Mouse (Mus musculus): Measurements from ENCODE around the gene Diaph2. TPM values are rescaled to one million over a fixed set of nuclear protein-coding genes. Genes with fewer than 3 reads are reported as not detected.

Gene Diaph2
- polyA plus RNA-seq, 1 experiment from 2014 or later: 5.8 TPM

- TF ChIP-seq CTCF (IDR thresholded peaks at IDR 0.05; ENCODE audit: low read depth): no peak
- TF ChIP-seq EP300 (optimal IDR thresholded peaks at IDR 0.05): no peak
- Histone ChIP-seq H3K4me1 (replicated peaks; ENCODE audit: control insufficient read depth, insufficient read depth) (no peaks in the 10 kb centered on the region), H3K27ac (replicated peaks) (no peak overlapping the region), H3K9ac (ENCODE audit: low read length) (no peak overlapping the region), H3K4me2 (replicated peaks; ENCODE audit: low read depth) (no peak overlapping the region), H3K9me3 (ENCODE audit: control insufficient read depth, low read length) (no peaks in the 10 kb centered on the region), H3K27me3 (ENCODE audit: control insufficient read depth, insufficient read depth, low read length) (no peaks in the 10 kb centered on the region), H3K4me3 (ENCODE audit: low read depth, low read length) (no peak overlapping the region), H3K36me3 (ENCODE audit: control insufficient read depth, insufficient read depth, low read length) (no peaks in the 10 kb centered on the region)
- no peak for ATAC-seq (ENCODE audit: low FRiP score, low TSS enrichment)
- 55% methylated on average over 12 of the region's 12 CpGs for WGBS
- no peak for DNase-seq (ENCODE audit: low spot score)
These were observed 753.3 kb downstream of the Diaph2 start for GRCm38 (mm10) chrX:130502680-130503464.

- Histone ChIP-seq H3K27ac (replicated peaks) (no peak overlapping the region), H3K9ac (ENCODE audit: low read length) (no peak overlapping the region), H3K36me3 (ENCODE audit: control insufficient read depth, insufficient read depth, low read length) (no peaks in the 10 kb centered on the region), H3K9me3 (ENCODE audit: control insufficient read depth, low read length) (no peaks in the 10 kb centered on the region), H3K4me1 (replicated peaks; ENCODE audit: control insufficient read depth, insufficient read depth) (no peaks in the 10 kb centered on the region), H3K4me2 (replicated peaks; ENCODE audit: low read depth) (no peak overlapping the region), H3K27me3 (ENCODE audit: control insufficient read depth, insufficient read depth, low read length) (no peaks in the 10 kb centered on the region), H3K4me3 (ENCODE audit: low read depth, low read length) (no peak overlapping the region)
- DNase-seq (ENCODE audit: low spot score): no peak
- 70% methylated on average over 3 of the region's 3 CpGs for WGBS
- TF ChIP-seq CTCF (IDR thresholded peaks at IDR 0.05; ENCODE audit: low read depth): no peak
- no peak for TF ChIP-seq EP300 (optimal IDR thresholded peaks at IDR 0.05)
- no peak for ATAC-seq (ENCODE audit: low FRiP score, low TSS enrichment)
These were observed 753.9 kb downstream of the Diaph2 start for GRCm38 (mm10) chrX:130503465-130503860.

- Histone ChIP-seq H3K4me1 (replicated peaks; ENCODE audit: control insufficient read depth, insufficient read depth) (no peaks in the 10 kb centered on the region), H3K9ac (ENCODE audit: low read length) (no peak overlapping the region), H3K36me3 (ENCODE audit: control insufficient read depth, insufficient read depth, low read length) (no peaks in the 10 kb centered on the region), H3K9me3 (ENCODE audit: control insufficient read depth, low read length) (no peaks in the 10 kb centered on the region), H3K4me2 (replicated peaks; ENCODE audit: low read depth) (no peak overlapping the region), H3K27ac (replicated peaks) (no peak overlapping the region), H3K4me3 (ENCODE audit: low read depth, low read length) (no peak overlapping the region), H3K27me3 (ENCODE audit: control insufficient read depth, insufficient read depth, low read length) (no peaks in the 10 kb centered on the region)
- 32% methylated on average over 5 of the region's 5 CpGs for WGBS
- TF ChIP-seq CTCF (IDR thresholded peaks at IDR 0.05; ENCODE audit: low read depth) (no peak), EP300 (optimal IDR thresholded peaks at IDR 0.05) (no peak)
- no peak for DNase-seq (ENCODE audit: low spot score)
- ATAC-seq (ENCODE audit: low FRiP score, low TSS enrichment): no peak
These were observed 756.1 kb downstream of the Diaph2 start for GRCm38 (mm10) chrX:130505626-130506025.
